Mouse (Mus musculus): ENCODE data around the gene Sumo2.
A peak's percentile ranks its signal among the peaks of the same experiment; 100 is the strongest.
"Not testable (repeated sequence)": the region's sequence is repeated elsewhere in the genome, so short reads cannot be mapped to it uniquely, and the experiment has no call there.

Sumo2 gene

DNA sequence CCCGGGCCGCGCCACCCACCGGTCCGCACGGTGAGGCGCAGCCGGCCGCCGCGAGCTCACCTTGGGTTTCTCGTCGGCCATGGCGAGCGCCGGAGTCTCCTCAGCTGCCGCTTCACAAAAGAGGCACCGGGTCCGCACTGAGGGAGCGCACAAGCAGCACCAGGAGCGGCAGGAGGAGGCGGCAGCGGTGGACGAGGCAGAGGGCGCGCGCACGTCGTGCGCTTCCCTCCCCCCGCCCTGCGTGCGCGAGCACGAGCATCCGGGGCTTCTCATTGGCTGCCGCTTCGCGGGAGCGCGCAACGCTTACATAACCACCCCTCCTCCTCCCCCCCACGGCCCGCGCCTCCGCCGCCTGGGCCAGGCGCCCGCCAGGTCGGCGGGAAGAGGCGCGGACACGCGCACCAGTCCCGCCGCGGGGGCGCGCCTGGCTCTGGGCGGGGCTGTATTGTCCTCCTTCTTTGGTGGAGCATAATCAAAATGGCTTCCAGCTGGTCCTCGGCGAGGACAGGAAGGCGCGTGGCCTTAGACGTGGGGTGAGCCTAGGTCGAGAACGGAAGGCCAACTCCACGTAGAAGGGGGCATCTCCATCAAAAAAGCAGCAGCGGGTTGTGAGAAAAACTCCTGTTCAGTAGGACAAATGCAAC is at the start of gene Sumo2:
TSS of gene Sumo2 (minus strand) at position 239 of the 644 bp plus-strand sequence.
- peak; percentile 97 to 99 for DNase-seq

DNA sequence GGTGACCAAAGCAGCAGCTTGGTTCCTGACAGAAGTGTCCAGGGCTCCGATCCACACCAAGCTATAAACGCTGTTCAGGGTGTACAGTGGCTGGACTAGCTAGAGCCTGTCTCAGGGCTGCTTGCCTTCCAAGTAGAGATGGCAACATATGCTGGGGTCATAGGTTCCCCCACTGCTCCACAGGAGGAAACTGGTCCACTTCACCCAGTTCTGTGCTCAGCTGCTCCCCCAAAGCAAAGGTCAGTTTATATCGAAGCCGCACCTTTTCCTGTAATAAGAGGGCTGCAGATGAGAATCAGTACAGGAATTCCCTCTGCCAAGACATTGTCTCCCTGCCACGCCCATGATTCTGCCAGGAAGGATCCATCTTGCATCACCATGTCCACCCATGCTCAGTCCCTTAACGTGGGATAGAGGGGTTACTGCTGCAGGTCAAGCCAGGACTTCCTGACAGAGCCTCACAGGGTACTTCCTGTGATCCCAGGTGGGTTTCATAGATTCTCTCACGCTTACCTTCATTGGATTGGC is 49.6 kb upstream of the Sumo2 start:
- no peak for DNase-seq

DNA sequence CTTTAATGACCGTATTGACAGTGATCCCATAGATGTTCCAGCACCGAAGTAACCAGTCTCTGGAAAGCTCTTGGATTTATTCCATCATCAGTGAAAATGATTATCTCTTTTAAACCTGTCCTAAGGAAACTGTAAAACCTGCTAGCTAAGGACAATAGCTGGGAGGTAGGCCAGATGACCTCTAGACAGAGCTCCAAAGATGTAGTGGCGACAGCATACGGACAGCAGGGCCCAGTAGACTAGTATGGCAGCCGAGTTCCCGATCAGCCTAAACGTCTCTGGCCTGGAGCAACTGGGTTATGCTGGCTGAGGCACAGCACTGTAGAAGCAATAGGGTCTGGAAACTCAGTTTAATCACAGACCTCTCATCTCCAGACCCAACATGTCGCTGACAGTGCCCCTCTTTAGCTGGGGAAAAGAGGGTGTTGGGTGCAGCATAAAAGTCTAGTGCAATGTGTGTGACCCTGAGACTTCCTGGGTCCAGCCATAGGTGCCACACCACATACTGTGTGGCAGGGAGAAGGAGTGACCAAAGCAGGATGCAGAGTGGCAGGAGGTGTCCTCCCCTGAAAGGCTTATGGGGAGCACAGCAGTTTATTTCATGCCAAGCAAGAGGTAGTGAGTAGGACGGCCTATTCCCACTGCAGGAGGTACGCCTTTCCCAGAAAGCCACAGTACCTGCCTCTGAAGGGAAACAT is 48.4 kb upstream of the Sumo2 start:
- DNase-seq: no peak

DNA sequence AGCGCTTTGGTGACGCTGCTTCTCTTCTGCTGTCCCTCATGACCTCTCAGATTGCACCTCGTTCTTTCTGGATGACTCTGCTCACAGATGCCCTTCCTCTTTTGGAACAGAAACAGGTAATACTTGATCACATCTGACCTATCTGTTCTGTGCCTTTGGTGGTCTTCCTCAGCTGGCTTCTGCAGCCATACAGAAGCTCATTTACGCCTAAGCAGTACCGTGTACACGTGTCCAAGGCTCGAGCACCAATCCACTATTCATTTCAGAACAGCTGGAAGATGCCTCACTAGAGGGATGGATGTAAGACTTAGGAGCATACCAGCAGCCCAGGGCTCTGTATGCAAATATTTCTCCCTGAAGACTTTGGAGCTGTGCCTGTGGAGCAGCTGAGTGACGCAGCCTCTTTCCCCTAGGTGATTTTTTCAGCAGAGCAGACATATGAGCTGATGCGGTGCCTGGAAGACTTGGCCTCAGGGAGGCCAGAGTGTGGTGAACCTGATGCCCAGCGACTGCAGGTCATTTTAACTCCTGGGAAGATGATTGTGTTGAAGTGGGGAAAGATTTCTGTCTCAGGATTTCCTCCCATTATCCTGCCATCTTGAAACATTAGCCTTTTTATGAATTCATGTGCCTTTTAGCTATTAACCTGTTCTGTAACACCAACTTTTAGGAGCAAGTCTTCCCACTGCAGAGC is 47.0 kb upstream of the Sumo2 start:
- no peak for DNase-seq

DNA sequence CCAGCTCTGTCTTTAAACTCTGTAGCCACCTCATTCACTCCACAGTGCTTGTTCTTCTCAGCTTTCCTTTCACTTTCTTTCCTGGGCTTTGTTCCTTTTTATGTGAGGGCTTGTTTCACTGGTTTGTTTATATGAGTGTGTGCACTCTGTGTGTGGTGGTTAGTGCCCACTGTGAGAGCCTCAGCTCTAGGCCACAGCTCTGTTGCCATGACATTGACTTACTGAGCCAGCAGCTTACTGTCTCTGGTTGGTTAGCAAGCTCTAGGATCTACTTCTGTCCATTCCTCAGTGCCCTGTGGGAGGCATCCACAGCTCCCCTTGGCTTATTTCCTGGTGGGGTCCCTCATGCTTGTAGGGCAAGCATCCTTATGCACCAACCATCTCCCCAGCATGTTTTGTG is 43.0 kb upstream of the Sumo2 start:
- no peak for DNase-seq

DNA sequence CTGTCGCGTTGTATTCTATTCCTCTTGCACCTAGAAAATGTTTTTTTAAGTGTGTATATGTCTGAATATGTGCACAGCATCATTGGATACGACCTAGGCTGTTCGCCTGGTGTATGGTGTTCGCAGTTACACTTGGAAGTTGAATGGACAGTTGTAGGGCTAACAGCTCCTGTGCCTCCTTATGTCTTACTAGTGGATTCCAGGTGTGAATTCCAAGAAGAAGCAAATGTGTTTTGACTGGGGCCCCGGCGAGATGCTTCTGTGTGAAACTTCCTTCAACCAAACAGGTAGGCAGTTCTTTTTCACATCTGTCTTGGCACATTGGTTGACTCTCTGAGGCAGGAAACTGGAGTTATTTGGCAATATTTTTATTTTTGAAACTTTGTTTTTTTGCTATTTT is 28.9 kb upstream of the Sumo2 start:
- no peak for DNase-seq

DNA sequence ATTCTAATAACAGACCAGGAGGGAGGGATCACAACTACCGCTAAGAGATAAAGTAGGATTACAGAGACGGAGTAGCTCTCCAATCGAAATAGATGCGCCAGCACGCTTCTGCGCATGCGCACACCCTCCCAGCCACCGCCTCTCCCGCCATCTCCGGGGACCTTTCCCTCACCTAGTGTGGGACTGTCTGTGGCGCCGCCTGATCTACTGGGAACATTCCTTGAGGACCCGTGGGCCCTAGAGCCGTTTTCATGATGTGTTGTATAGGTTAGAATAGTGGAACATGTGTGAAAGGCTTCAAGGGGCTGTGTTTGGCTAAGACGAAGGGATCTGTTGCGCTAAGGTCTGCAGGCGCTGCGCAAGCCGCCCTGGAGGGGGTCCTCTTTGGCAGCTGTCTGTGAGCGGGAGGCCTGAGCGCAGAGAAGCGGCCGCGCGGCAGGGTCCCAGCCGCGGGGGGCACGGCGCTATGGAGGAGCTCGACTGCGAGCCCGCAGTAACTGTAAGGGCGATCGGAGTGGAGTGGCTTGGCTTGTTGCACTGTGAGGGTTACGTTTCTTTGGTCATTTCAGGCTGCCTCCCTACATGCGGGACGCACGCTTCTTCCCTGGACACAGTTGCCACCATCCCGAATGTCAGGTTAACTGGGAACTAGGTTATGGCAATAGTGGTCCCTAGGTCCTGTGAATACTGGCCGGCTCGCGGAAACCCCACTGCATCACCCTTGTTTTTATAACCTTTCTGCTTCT is 28.2 kb upstream of the Sumo2 start, which contains the start of gene Nup85:
TSS of gene Nup85 (plus strand) at position 371 of the 746 bp plus-strand sequence.
- peak; percentile 96 to 97 for DNase-seq

DNA sequence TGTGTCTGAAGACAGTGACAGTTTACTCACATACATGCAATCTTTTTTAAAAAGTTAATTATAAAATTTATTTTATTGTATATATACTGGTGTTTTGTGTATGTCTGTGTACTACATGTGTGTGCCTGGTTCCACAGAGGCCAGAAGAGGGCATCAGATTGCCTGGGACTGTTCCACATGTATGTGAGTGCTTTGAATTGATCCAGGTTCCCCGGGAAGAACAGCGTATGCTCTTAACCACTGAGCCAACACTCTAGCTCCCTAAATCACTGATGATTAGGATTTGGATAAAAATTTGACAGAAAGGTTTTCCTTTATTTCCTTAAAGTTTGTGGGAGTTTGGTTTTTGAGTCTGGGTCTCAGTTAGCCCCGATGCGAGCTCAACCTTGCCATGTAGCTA is 27.3 kb upstream of the Sumo2 start:
- DNase-seq: no peak

DNA sequence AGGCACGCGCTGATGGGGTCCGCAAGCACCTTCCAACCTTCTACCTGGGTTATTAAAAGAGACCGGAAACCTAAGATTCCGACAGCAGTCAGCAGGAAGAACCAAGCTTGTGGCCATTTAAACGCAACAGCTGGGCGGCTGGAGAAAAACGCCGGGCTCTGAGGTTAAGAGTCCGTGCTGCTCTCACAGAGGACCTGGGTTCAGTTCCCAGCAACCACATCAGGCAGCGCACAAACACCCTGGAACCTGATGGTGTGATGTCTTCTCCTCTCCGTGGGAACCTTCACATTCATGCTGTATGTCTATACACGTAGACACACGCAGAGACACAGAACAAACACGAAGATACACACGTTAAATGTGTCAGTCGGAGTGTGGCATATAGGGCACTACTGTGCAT is 19.6 kb upstream of the Sumo2 start:
- no peak for DNase-seq

DNA sequence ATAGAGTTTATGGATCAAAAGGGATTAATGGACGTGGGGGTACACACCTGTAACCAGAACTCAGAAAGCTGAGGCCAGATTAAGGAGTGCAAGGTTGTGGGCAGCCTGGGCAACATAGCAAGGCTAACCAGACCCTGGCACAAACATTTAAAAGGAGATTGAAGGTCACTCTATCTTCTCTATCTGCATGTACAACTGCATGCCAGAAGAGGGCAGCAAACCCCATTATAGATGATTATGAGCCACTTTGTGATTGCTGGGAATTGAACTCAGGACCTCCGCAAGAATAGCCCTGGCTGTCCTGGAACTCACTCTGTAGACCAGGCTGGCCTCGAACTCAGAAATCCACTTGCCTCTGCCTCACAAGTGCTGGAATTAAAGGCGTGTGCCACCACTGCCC is 16.7 kb upstream of the Sumo2 start:
- peak in 1 of 2 experiments; percentile 25 for DNase-seq

DNA sequence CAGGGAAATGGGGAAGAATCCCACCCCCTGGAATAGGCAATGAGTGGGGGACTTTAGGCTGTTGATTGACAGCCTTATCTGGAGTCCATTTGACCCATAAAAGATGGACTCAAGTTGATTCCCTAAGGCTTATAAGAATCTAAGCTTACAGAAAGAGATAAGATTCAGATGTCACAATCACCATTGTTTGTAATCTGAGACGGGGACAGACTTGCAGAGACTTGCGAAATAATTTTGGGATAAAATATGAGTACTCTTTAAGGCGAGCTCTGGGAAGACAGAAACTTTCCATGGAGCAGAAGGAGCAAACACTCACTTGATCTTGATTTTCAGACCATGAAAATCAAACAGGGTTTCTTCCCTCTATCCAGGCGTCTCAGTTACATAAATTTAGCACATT is 7.5 kb upstream of the Sumo2 start:
- DNase-seq: no peak

DNA sequence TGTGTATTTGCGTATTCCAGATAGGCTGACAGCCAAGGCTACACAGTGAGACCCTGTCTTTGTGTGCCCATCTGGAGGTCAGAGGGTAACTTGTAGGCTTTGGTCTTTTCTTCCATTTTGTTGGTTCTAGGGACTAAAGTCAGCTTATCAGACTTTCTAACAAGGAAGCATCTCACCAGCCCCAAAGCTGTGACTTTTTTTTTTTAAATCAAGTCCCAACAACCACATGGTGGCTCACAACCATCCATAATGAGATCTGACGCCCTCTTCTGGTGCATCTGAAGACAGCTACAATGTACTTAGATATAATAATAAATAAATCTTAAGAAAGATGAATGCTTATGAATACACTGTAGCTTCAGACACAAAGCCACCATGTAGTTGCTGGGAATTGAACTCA is 2.0 kb upstream of the Sumo2 start:
- no peak for DNase-seq

DNA sequence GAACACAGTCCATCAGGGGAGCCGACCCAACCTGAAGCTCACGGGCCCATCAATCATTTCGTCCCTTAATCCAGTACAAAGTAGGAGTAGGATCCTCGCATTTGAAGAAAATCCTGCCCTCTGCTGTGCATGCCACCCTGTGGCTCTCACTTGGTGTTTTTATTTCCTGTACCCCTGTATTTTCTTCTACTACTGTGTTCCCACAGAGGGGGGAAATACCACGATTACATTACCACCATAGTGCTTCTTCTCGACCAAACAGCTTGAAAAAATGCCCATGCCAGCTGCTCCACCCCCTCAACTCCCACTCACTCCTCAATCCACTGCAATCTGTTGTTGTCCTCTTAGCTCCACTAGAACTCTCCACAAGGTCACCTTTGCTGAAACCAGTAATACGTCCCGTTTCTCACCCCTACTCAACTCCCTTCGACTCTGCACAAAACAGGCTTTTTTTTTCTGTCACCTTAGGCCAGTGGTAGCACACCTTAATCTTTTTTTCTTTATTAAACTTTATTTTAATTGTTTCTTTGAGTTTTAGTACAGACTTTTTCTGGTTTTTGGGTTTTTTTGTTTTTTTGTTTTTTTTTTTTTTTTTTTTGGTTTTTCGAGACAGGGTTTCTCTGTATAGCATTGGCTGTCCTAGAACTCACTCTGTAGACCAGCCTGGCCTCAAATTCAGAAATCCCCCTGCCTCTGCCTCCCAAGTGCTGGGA is 936 bp upstream of the Sumo2 start:
- peak in 1 of 2 experiments; percentile 12 for DNase-seq

DNA sequence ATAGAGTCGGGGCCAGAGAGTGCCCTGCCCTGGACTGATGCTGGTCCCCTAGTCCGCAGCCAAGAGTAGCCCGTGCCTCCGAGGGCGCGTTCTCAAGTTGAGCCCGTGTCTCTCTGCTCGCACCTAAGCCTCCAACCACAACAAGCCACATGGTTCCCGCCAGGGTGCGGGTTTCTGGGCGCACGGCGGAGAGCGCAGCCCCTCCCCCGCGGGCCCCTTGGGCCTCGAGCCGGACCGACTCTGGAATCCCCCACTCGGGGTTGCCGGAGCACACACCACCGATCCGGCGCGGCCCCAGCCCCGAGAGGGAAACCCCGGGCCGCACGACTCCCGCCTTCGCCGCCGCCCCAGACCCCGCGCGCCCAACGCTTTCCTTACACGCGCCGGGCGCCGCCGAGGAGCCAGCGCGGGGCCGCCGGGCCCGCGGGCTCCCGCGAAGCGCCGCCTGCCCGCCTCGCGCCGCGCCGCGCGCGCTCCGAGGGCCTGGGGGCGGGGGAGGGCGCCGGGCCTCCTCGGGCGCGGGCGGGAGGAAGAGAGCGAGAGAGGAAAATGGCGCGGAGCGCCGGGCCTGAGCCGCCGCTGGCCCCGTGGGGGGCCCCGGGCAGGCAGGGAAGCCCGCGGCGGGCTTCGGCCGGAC is 557 bp downstream of the Sumo2 start:
- DNase-seq: peak; percentile 32 to 39

DNA sequence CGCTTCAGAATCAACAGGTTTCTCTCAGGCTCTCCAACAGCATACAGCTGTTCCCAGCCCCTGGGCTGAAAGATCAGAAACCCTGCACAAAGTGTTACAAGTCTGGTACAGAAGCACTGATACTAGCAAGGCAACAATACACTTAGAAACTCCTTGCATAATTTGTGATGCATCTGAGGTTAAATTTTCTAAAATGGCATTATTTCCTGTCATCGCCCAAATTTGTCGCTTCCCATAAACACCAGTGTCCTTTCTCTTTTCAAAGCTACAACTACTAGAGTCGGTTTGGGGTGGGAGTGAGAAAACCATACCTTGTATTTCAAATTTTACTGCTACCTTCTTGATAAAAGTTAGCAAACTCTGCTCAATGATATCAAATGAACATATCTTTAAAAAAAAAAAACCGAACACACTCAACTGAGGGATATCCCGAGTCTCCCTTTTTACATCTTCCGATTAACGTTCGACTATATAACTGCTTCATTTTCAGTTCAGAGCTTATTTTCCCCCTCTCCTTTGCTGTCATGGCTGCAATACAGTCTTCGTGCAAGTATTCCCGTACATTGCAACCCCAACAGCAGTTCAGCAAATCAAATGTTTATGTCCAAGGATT is 1.2 kb downstream of the Sumo2 start:
- DNase-seq: no peak

DNA sequence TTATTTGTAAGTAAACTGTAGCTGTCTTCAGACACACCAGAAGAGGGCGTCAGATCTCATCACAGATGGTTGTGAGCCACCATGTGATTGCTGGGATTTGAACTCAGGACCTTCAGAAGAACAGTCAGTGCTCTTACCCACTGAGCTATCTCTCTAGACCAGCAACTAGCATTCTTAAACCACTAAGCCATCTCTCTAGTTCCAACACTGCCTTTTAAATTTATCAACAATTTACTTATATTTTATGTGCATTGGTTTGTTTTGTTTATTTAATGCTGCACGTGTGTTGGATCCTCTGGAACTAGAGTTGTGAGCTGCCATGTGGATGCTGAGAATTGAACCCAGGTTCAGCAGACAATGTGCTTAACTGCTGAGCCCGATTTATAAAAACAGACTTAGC is 9.6 kb downstream of the Sumo2 start:
- DNase-seq: not testable (repeated sequence)

DNA sequence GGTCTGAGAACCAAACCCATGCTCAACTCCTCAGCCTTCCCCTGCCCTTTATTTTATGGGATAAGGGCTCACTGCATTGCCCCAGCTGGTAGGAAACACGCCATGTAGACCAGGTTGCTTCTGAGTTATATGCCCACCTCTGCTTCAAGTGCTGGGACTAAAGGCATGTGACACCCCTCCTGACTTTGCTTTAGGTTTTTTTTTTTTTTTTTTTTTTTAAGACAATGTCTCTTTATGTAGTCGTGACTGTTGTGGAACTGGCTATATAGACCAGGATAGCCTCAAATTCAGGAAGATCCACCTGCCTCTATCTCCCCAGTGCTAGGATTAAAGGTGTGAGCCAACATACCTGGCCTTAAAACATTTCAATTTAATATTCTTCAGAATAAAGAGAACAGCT is 13.4 kb downstream of the Sumo2 start:
- DNase-seq: no peak

DNA sequence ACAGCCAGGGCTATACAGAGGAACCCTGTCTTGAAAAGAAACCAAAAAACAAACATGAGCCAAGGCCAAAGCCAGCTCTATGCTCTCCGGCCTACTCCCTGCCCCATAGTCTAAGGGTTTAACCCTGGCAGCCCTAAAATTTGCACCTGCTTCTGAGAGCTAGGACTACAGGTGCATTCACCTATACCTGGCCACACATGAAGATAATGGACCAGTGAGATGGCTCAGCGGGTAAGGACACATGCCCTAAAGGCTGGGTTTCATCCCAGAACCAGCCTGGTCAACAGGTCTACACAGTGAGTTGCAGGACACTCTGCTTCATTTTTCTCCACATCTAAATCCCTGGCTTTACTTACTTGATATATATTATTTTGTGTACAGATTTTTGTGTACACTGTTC is 13.8 kb downstream of the Sumo2 start:
- no peak for DNase-seq

DNA sequence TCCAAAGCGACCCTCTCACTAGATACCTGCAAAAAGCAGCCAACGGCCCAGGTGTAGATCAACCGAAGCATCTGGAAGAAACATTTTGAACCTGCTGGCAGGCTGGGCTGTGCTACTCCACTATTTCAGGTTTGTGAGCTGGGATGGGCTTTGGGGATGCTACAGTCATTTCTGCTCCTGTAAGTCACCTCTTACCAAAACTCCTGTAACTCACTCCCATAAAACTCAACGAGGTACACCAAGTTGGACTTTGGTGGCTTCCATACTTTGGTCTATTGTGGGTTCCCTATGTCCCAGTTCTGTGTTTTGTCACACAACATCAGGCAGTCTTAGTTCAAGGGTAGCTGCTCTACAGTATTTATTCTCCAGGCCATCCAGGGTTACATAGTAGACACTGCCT is 15.0 kb downstream of the Sumo2 start:
- DNase-seq: no peak

DNA sequence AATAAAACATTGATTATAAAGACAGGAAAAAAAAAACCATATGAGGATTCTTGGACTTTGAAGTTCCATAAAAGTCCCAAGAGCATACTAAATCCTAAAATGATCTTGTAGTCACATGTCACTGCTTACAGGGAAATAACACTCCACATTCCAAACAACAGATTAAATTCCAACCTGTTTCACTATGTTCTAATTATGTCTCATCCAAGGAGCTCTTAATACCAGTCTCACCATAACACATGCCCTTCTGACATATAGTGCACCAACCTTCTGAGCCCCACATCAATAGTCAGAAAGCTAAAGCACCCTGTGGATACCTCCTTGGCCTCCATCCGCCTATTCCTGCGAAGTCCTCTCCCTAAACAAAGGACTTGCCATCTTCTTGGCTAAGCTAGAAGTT is 15.9 kb downstream of the Sumo2 start:
- DNase-seq: no peak

DNA sequence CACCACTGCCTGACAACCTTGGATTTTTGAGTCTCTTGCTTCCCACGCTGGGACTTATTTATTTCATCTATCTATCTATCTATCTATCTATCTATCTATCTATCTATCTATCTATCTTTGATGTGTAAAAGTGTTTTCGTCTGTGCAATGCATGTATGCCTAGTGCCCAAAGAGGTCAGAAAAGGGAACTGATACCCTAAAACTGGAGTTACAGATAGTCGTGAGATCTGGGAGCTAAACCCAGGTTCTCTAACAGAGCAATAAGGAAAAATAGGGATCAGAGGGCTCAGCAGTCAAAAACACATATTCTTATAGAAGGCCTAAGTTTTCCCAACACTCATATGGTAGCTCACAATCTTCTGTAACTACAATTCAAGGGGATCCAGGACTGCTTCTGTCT is 16.5 kb downstream of the Sumo2 start:
- DNase-seq: no peak

DNA sequence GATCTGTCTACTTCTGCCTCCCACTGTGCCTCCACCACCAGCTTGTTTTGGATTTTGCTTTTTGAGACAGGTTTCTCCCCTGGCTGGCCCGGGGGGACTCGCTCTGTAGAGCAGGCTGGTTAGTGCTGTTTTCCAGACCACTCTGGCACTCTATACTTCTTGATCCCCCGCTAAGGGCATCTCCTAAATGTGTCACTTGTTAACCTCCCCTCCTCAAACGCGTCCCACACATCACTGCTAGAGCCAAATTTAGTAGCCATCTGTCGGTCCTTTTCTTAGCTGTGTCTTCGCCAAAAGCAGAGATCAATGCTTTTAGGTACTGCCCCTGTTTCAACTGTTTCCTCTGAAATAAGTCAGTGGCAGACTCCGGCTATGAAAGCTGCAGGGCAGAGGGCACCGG is 17.4 kb downstream of the Sumo2 start:
- no peak for DNase-seq
